Mouse (Mus musculus): ENCODE results near the gene Tarm1.

The Tarm1 gene

GRCm38 (mm10) chr7:3502439-3502838 is at the start of gene Tarm1:
Gene Tarm1 (minus strand): TSS chr7:3502624.
- DNase-seq (ENCODE audit: low spot score in 2 of 2): no peak

DNA sequence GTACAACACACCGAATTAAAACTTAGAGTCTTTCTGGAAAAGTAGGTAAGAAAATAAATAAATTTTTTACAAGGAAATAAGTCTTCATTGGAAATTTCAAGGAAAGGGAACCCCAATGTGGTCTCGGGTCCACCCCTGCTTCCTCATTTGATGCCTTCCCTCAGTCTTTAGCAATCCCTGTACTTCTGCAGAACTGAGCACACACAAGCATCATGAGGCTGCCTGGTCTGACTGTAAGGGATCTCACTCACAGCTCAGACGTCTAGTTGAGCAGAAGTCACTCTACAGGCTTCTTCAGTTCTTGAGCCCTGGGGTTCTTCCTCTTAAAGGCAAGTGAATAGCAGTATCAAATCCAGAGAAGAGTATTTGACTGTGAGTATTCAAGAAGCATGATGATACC is 3.5 kb upstream of the Tarm1 start:
- no peak for DNase-seq (ENCODE audit: low spot score in 2 of 2)

- DNase-seq (ENCODE audit: low spot score in 2 of 2): no peak
Observed at GRCm38 (mm10) chr7:3500406-3500805, 2.0 kb downstream of the Tarm1 start.

- DNase-seq (ENCODE audit: low spot score in 2 of 2): no peak
Observed at GRCm38 (mm10) chr7:3481948-3482608, 20.3 kb downstream of the Tarm1 start.

DNA sequence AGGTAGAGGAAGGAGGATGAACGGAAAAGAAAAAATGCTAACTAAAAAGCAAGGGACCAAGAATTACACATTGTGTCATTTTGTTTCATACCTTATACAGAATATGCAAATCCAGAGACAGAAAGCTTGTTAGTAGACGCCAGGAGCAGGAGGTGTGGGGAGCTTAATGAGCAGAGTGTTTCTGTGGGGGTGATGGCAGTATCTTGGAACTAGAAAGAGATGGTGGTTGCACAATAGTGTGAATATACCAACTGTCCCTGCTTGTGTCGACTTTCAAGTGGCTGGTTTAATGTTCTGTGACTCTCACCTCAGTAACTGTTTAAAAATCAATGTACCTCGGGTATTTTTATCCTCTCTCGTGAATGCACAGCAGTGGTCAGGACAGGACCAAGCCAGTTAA is 25.7 kb downstream of the Tarm1 start:
- peak; percentile 26 to 62 for DNase-seq (ENCODE audit: low spot score in 2 of 2)

- no peak for DNase-seq (ENCODE audit: low spot score in 2 of 2)
Observed at GRCm38 (mm10) chr7:3474291-3475080, 27.9 kb downstream of the Tarm1 start.

GRCm38 (mm10) chr7:3472774-3473173 is 29.6 kb downstream of the Tarm1 start:
- no peak for DNase-seq (ENCODE audit: low spot score in 2 of 2)

DNA sequence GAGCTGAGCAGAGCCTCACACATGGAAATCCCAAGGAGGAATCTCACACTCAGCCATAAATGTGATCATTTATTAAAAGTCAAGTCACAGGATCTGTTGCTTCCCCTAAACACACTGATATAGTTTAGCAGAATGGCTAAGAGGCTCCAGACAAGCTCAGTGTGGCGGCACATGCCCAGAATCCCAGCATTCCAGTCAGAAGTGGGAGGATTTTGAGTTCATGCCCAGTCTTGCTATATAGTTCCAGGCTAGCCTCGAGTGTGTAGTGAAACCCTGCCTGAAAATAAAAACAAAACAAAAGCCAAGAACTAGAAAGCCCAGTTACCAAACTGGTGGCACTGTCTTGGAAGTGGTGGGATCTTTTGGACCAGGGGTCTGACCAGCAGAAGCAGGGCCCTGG is 33.8 kb downstream of the Tarm1 start:
- peak in 1 of 2 experiments; percentile 64 for DNase-seq (ENCODE audit: low spot score in 2 of 2)

DNA sequence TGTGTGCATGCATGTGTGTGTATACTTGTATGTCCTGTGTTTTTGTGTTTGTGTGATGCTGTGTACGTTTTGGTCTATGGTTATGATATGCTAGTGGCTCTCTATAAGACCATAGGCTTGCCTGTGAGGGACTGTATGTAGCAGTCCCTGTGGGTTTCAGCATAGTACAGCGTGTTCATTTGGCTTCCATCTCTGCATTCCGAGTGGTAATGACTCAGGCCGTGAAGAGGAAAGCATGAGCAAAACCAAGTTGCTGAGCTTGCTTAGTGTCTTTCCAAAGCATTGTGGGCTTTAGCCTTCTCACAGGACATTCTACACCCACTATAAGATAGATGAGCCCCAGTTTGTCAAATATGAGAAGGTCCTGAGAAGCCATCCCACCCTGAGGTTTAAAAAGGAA is 39.1 kb downstream of the Tarm1 start:
- no peak for DNase-seq (ENCODE audit: low spot score in 2 of 2)

DNA sequence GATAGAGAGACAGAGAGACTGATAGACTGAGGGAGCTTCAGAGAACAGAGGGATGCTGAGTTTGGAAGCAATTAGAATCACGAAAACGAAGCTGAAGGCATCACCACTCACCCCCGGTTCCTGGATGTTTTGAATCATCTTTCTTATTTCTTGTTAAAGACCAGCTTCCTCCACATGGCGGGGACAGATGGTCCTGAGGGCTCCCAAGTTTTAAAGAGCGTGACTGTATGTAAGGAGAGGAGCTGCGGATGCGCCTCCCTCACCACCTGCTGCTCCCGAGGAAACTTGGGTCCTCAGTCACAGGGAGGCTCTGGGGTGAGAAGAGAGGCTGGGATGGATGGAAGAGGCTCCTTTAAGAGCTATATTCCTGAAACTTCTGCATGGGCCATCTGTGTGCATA is 42.2 kb downstream of the Tarm1 start:
- peak; percentile 75 to 78 for DNase-seq (ENCODE audit: low spot score in 2 of 2)

DNA sequence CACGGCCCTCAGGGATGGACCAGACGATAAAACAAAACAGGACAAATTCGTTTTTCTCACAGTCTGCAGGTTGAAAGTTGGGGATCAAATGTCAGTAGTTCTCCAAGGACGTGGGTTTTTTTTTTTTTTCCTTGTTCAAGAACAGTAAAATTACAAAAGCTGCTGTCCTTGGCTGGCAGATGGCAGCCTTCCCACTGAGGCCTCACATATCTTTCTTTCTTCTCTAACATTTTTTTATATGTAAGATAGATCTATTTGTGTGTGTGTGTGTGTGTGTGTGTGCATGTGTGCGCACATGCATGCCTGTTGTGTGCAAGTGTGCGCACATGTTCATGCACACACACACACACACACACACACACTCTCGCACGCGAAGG is 44.6 kb downstream of the Tarm1 start:
- DNase-seq (ENCODE audit: low spot score in 2 of 2): no peak

DNA sequence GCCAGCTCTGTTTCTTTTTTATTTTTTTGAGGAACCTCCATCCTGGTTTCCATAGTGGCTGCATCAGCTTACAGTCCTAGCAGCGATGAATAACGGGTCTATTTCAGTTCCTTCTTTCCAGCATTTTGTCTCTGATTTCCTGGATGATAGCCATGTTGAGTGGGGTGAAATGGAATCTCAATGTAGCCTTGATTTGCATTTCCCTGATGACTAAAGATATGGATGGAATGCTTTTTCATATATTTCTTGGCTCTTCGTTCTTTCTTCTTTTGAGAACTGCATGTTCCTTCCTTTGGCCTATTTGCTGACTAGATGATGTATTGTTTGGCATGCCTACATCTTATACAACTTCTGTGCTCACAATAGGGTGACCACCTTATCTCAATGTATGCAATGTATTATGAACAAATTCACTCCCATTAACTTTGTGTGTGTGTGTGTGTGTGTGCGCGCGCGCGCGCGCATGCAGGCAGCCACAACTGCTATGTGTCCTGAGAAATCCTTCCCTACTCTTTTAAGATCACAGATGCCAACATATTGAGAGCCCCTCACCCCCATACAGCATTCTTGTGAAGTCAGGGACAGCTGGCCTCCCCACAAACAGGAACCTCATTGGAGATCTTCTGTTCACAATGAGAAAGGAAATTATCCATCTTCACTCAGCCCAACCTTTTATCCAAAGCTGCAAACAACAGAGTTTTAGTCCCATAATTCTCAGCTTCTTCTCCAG is 45.1 kb downstream of the Tarm1 start:
- no peak for DNase-seq (ENCODE audit: low spot score in 2 of 2)

- DNase-seq (ENCODE audit: low spot score in 2 of 2): no peak
Observed at GRCm38 (mm10) chr7:3453486-3454183, 48.8 kb downstream of the Tarm1 start.

GRCm38 (mm10) chr7:3452821-3453485 is 49.5 kb downstream of the Tarm1 start:
- DNase-seq (ENCODE audit: low spot score in 2 of 2): no peak

DNA sequence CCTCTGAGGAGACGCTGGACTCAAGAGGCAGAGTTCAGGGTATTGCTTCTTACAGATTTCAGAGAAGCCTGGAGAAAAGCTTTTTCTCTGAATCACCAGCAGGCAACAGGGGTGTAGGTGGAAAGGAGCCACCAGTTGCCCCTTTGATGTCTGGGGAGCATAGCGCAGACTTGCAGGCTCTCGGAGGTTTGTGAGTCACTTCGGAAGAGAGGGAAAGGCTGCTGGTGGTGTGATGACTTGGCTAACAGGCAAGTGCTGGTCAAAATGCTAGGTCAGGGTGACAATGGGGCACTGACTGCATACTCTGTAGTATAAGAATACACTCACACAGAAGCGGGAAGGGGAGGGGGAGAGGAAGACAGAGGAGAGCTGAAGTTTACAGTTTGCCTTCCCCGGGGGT is 51.3 kb downstream of the Tarm1 start:
- DNase-seq (ENCODE audit: low spot score in 2 of 2): no peak

GRCm38 (mm10) chr7:3450671-3451070 is 51.8 kb downstream of the Tarm1 start:
- no peak for DNase-seq (ENCODE audit: low spot score in 2 of 2)

GRCm38 (mm10) chr7:3448737-3449454 is 53.5 kb downstream of the Tarm1 start:
- peak; percentile 76 to 78 for DNase-seq (ENCODE audit: low spot score in 2 of 2)

GRCm38 (mm10) chr7:3447026-3447425 is 55.4 kb downstream of the Tarm1 start:
- DNase-seq (ENCODE audit: low spot score in 2 of 2): no peak

DNA sequence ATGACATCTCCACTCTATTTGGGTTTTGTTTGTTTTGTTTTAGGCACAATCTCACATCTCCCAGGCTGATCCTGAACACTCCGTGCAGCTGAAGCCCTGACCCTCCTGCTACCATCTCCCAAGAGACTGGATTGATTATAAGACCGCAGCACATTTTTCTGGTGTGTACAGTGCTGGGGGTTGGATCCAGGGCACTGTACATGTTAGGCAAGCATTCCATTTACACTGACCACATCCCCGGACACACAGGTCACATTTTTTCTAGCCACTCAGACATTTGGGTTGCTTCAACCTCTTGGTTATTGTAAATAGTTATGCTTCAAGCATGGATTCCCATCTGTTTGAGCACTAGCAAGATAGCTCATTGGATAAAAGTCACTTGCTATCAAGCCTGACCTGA is 55.8 kb downstream of the Tarm1 start:
- DNase-seq (ENCODE audit: low spot score in 2 of 2): no peak

GRCm38 (mm10) chr7:3444678-3445077 is 57.7 kb downstream of the Tarm1 start:
- DNase-seq (ENCODE audit: low spot score in 2 of 2): no peak

Data from frontal cortex, postnatal 36 days (tissue).